Mouse (Mus musculus) hindbrain, postnatal 0 days (tissue): Measurements from ENCODE around the gene Frrs1l. TPM values are rescaled to one million over a fixed set of nuclear protein-coding genes. Genes with fewer than 3 reads are reported as not detected.

Experiments used
- ATAC-seq: fragments of 200-750 bp; cut with Nextera tagmentation; 2 replicates; pipeline ENCODE4 v1.8.0; 2017; ENCODE audit warnings: mild to moderate bottlenecking, moderate TSS enrichment, moderate library complexity
- DNase-seq: peaks from one replicate; pipeline ENCODE4 v3.0.0-alpha.2; 2015; ENCODE audit warnings: low spot score
- H3K27ac ChIP-seq: fragments of 300-500 bp; sonication (generic); 2 replicates; pipeline ENCODE4 v1.5.1; 2014; ENCODE audit warnings: mild to moderate bottlenecking
- H3K27me3 ChIP-seq: fragments of 300-500 bp; sonication (generic); 2 replicates; pipeline ENCODE4 v1.6.1; 2014; ENCODE audit warnings: low read length, mixed read lengths; ENCODE audit not compliant: insufficient read depth
- H3K36me3 ChIP-seq: fragments of 300-500 bp; sonication (generic); 2 replicates; pipeline ENCODE4 v1.6.1; 2014; ENCODE audit warnings: low read length, mixed read lengths; ENCODE audit not compliant: insufficient read depth
- H3K4me1 ChIP-seq: fragments of 300-500 bp; sonication (generic); 2 replicates; pipeline ENCODE4 v1.6.1; 2014; ENCODE audit warnings: antibody characterized with exemption, low read length, mixed read lengths; ENCODE audit not compliant: insufficient read depth
- H3K4me2 ChIP-seq: fragments of 300-500 bp; sonication (generic); 2 replicates; pipeline ENCODE4 v1.6.1; 2014; ENCODE audit warnings: low read depth, mild to moderate bottlenecking, low read length, moderate library complexity, mixed read lengths
- H3K4me3 ChIP-seq: fragments of 300-500 bp; sonication (generic); 2 replicates; pipeline ENCODE4 v1.5.1; 2014; ENCODE audit warnings: low read length
- H3K9ac ChIP-seq: fragments of 300-500 bp; sonication (generic); replicated peaks from 2 replicates; pipeline ENCODE4 v1.6.1; 2014; ENCODE audit warnings: mild to moderate bottlenecking, low read length, moderate library complexity, mixed read lengths
- H3K9me3 ChIP-seq: fragments of 300-500 bp; sonication (generic); 2 replicates; pipeline ENCODE4 v1.6.1; 2016; ENCODE audit warnings: low read length, mixed read lengths
- CTCF ChIP-seq: IDR thresholded peaks from 2 replicates; pipeline ENCODE4 v1.5.1; 2016; ENCODE audit warnings: antibody characterized with exemption, control low read depth, low read depth
- WGBS: fragments of 180-500 bp; shearing (Covaris S2); extraction: QIAGEN DNeasy Blood & Tissue Kit; methylation state at CpG from one replicate; pipeline ENCODE4 v1.1.7; 2014; 5-methylcytosine and 5-hydroxymethylcytosine counted together
- polyA plus RNA-seq: library from polyadenylated mRNA; unstranded; fragments of >200 nt; fragmentation: Nextera tagmentation; extraction: Ambion mirVana; gene quantifications from 2 replicates; pipeline ENCODE4 v1.2.1, GENCODE M21; 2015
- total RNA-seq: library from RNA; depleted of rRNA; stranded (reverse); fragments of >200 nt; gene quantifications from 2 replicates; pipeline ENCODE4 v1.2.3, GENCODE M21; 2014

Frrs1l gene
- total and polyA plus RNA-seq, 2 experiments from 2014 or later = 22.5 to 38.1 TPM

DNA sequence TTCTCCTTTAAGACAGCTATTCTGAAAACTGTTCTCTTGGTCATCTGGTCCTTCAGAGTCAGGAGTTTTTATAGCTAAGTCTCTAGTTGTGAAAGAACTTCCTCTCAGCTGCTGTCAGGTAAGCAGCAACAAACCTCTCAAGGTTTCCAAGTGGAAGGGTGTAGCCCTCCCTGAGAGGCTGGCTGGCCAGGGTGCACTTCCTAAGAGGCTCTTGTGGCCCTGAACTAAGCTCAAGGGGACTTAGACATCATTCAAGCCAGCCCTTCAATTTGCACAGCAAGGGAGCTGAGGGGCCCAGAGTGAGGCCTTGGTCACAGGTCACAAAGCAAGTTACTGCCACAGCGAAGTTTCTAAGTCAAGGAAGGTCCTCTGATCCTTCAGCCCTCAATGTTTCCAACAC lies 46.9 kb downstream of the Frrs1l start:
- Histone ChIP-seq H3K4me2 (no peak overlapping the region), H3K27ac (no peak overlapping the region), H3K36me3 (no peaks in the 10 kb centered on the region), H3K9ac (no peak overlapping the region), H3K9me3 (no peaks in the 10 kb centered on the region), H3K4me3 (no peak overlapping the region), H3K27me3 (no peaks in the 10 kb centered on the region), H3K4me1 (peaks cover 12% of the 10 kb centered on the region)
- DNase-seq (no peak), ATAC-seq (no peak)
- WGBS = 38% methylated on average over 1 of the region's 1 CpGs
- no peak for TF ChIP-seq CTCF

DNA sequence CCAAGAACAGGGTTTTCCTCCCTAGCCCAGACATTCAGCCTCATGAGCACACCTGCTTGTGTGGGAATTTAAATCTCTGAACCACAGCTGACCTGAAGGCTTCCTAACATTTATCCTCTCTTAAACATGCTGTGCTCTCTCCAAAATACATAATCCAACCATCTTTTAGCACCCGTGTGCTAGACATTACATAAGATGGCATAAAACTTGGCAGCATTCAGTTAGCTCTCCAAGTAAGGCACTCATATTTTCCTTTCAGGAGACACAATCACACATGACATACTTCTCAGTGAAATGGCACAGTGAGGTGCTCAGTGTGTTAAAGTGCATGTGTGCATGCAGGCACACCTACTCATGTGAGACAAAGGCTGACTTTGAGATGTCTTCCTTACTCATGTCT lies 47.6 kb downstream of the Frrs1l start:
- H3K4me3 ChIP-seq = no peak overlapping the region
- no peak overlapping the region for H3K9ac ChIP-seq
- H3K4me1 ChIP-seq = peaks cover 12% of the 10 kb centered on the region
- H3K27me3 ChIP-seq = no peaks in the 10 kb centered on the region
- no peaks in the 10 kb centered on the region for H3K9me3 ChIP-seq
- no peak overlapping the region for H3K4me2 ChIP-seq
- no peak for ATAC-seq
- WGBS = 58% methylated on average over 1 of the region's 1 CpGs
- no peaks in the 10 kb centered on the region for H3K36me3 ChIP-seq
- H3K27ac ChIP-seq = no peak overlapping the region
- TF ChIP-seq CTCF = no peak
- DNase-seq = no peak

DNA sequence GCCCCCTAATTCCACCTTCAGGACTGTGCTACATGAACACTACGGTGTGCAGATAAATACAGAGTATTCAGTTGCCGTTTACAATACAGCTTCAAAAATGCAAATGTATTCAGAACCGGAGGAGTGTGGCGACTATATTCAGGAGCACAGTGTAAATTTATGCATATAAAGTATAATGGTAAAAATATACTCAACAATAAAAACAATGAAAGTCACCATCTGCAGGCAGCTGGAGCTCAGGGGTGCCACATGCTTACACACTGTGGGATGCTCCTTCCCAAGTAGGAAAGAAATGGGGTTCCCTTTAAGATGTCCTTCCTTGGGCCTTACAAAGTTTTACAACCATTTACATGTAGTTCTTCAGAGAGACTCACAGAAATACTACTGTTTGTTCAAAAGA lies 48.7 kb downstream of the Frrs1l start:
- Histone ChIP-seq H3K36me3 (no peaks in the 10 kb centered on the region), H3K27me3 (no peaks in the 10 kb centered on the region), H3K4me1 (peaks cover 12% of the 10 kb centered on the region), H3K27ac (no peak overlapping the region), H3K9ac (no peak overlapping the region), H3K4me3 (no peak overlapping the region), H3K9me3 (no peaks in the 10 kb centered on the region), H3K4me2 (no peak overlapping the region)
- TF ChIP-seq CTCF = no peak
- WGBS = 39% methylated on average over 4 of the region's 4 CpGs
- no peak for ATAC-seq
- no peak for DNase-seq

DNA sequence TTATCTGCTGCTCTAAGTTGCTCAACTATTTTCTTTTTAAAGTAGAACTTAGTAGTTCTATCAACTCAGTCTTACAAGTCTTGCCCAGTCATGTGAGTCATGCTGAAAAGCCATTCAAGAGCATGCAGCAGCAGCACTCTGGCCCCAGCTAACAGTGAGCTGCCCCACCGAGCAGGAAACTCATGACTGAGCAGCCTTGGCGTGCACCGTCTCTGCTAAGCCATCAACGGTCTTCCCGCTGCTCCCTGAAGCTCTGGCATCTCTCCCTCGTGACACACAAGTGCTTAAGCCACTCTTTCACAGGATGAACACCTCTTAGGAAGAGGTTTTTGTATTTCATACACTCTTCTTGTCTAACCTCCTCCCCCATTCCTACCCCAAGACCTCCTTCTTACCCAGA lies 53.1 kb downstream of the Frrs1l start:
- Histone ChIP-seq H3K9me3 (no peaks in the 10 kb centered on the region), H3K4me3 (no peak overlapping the region), H3K4me2 (no peak overlapping the region), H3K4me1 (no peaks in the 10 kb centered on the region), H3K27ac (no peak overlapping the region), H3K9ac (no peak overlapping the region), H3K27me3 (no peaks in the 10 kb centered on the region), H3K36me3 (no peaks in the 10 kb centered on the region)
- WGBS = 44% methylated on average over 6 of the region's 6 CpGs
- DNase-seq = no peak
- no peak for TF ChIP-seq CTCF
- no peak for ATAC-seq

DNA sequence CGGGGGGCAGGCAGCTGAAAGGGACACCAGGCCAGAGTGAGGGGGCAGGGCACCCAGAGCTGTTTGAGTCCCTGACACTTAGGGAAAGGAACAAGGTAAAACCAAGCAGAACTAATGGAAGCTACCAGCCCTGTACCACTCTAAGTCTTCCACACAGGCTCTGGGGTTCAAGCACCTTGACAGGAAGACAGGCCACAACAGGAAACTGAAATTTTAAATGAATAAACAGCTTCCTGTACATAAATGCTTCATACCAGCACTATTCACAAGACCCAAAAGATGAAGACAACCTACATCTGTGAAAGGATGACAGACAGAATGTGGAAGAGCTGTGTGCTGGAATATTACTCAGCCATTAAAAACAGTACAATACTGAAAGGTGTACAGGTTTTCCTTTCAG lies 54.9 kb downstream of the Frrs1l start:
- Histone ChIP-seq H3K9me3 (no peaks in the 10 kb centered on the region), H3K27me3 (no peaks in the 10 kb centered on the region), H3K4me3 (no peak overlapping the region), H3K4me2 (no peak overlapping the region), H3K4me1 (no peaks in the 10 kb centered on the region), H3K27ac (no peak overlapping the region), H3K9ac (no peak overlapping the region), H3K36me3 (0 out of 2 replicates have a peak, but pooled peaks cover 4% of the 10 kb centered on the region)
- ATAC-seq = no peak
- no CpG with 5 or more reads among the region's 1 CpGs for WGBS
- no peak for TF ChIP-seq CTCF
- DNase-seq = no peak

DNA sequence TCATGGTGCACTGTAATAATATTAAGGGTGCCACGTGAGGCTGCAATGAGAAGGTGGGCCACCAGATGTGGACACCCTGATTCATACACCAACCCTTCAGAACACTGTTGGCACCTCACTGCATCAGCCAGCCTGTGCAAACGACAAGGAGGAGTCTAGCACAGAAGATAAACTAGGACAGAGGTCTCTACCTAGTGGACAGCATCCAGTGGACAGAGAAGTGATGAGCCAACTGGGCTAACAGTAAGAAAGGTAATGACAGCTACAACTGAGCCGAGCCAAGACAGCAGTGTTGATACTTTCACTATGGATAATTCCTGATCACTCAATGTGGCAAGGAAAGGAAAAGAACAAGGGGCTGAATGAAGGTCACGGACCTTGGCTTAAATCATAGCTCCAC lies 57.0 kb downstream of the Frrs1l start:
- ATAC-seq = no peak
- TF ChIP-seq CTCF = no peak
- no peak overlapping the region for H3K9ac ChIP-seq
- 98% methylated on average over 4 of the region's 4 CpGs for WGBS
- 0 out of 2 replicates have a peak, but pooled peaks cover 4% of the 10 kb centered on the region for H3K36me3 ChIP-seq
- H3K4me2 ChIP-seq = no peak overlapping the region
- H3K27ac ChIP-seq = no peak overlapping the region
- no peak overlapping the region for H3K4me3 ChIP-seq
- H3K27me3 ChIP-seq = no peaks in the 10 kb centered on the region
- no peaks in the 10 kb centered on the region for H3K4me1 ChIP-seq
- H3K9me3 ChIP-seq = no peaks in the 10 kb centered on the region
- DNase-seq = no peak

DNA sequence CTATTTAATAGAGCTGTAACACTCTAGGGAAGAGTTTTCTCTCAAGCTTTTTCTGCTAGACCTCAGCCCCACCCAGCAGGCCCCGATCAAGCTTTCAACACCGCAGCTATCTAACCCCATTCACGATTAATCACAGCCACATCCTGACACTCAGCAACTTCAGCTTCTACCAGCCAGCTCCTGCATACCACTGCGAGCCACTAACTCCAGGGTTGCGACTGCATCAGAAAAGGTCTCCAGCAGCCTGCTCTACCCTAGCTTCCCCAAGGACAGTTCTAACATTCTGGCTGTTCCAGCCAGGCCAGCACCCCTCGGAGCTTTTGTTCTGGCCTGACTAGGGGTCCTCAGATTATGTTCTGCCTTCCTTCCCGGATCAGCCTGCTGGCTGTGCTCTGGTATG lies 58.1 kb downstream of the Frrs1l start:
- H3K27me3 ChIP-seq = no peaks in the 10 kb centered on the region
- no peak overlapping the region for H3K27ac ChIP-seq
- no peak overlapping the region for H3K9ac ChIP-seq
- 46% methylated on average over 7 of the region's 7 CpGs for whole genome bisulfite sequencing
- H3K9me3 ChIP-seq = no peaks in the 10 kb centered on the region
- no peak overlapping the region for H3K4me3 ChIP-seq
- no peak for TF ChIP-seq CTCF
- no peak overlapping the region for H3K4me2 ChIP-seq
- DNase-seq (no peak), ATAC-seq (no peak)
- H3K4me1 ChIP-seq = no peaks in the 10 kb centered on the region
- 0 out of 2 replicates have a peak, but pooled peaks cover 4% of the 10 kb centered on the region for H3K36me3 ChIP-seq

DNA sequence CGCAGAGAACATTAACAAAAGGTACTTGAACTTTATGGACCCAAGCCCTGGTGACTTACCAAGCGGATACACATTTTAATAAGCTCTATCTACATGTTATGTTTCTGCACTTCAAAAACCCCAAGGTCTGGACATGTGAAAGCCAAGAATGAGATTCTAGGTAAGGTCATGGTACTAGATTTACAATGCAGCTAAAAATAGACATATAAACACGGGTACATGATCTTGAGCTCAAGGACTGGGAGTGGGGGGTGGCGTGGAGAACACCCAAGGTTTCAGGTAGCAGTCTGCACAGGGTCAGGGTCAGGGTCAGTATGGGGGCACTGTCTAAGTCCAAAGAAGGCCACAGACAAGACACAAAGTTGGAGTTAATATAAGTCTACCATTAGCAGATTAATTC lies 59.9 kb downstream of the Frrs1l start:
- Histone ChIP-seq H3K27me3 (no peaks in the 10 kb centered on the region), H3K4me2 (no peak overlapping the region), H3K27ac (no peak overlapping the region), H3K4me1 (no peaks in the 10 kb centered on the region), H3K9ac (no peak overlapping the region), H3K4me3 (no peak overlapping the region), H3K36me3 (peaks cover 10% of the 10 kb centered on the region), H3K9me3 (no peaks in the 10 kb centered on the region)
- DNase-seq = no peak
- WGBS = 88% methylated on average over 4 of the region's 4 CpGs
- TF ChIP-seq CTCF = no peak
- ATAC-seq = no peak
